Mouse (Mus musculus): Measurements from ENCODE around the gene Gm10999. TPM values are rescaled to one million over a fixed set of nuclear protein-coding genes. Genes with fewer than 3 reads are reported as not detected.
"Not testable (repeated sequence)": the region's sequence is repeated elsewhere in the genome, so short reads cannot be mapped to it uniquely, and the experiment has no call there.

Gene Gm10999
- polyA plus RNA-seq (2014; fragmentation: Nextera tagmentation; extraction: Ambion mirVana) = not detected in 2 replicates

DNA sequence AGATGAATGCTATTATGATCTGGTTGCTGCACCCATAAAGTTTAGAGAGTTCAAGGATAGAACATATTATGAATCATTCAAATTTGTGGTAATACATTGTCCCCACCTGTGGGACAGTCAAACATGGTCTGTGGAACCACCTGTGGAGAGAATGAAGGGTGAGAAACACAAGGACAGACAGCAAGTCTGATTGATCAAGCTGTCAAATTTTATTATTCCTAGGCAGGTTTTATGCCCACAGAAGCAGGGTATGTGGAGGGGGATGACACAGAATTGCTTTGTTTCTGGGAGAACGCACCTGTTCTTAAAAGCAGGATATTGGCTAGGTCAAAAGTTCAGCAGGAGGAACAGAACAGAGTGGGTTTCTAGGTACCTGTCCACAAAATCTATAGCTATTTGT, at the start of gene Gm10999:
Gene Gm10999 (minus strand): TSS at position 101 of the 400 bp plus-strand sequence.
- Histone ChIP-seq H3K4me2 (ENCODE audit: low read length) (no peak within 1 kb of the TSS), H3K9ac (ENCODE audit: low read length) (no peak within 1 kb of the TSS)
- 70% methylated on average over 1 of the region's 1 CpGs for WGBS

DNA sequence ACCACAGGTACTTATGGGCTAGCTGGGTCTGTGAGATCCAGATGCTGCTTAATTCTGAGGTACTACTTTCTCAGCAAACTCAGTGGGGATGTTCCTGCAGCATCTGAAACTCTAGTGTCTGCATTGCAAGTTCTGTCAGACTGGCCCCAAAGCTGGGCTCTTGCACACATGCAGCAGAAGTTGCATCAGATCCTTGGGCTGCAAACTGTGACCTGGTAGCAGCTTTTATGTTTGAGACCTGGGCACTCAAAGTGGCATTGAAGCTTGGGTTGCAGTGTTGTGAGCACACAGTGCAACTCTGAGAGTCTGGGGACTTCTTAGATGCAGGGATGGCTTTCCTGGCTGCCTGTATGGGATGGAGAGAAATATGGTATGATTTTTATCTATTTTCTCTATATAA, 2.0 kb upstream of the Gm10999 start:
- ATAC-seq (replicated peaks; ENCODE audit: low FRiP score, low TSS enrichment, low read depth) (no peak), DNase-seq (ENCODE audit: low spot score) (no peak)
- H3K9ac ChIP-seq (ENCODE audit: low read length) = no peak overlapping the region
- H3K36me3 ChIP-seq (ENCODE audit: control insufficient read depth, insufficient read depth, low read length) = no peaks in the 10 kb centered on the region
- H3K9me3 ChIP-seq (ENCODE audit: control insufficient read depth, low read length) = no peaks in the 10 kb centered on the region
- no peak overlapping the region for H3K4me3 ChIP-seq (ENCODE audit: low read depth, low read length)
- H3K4me1 ChIP-seq (replicated peaks; ENCODE audit: control insufficient read depth, insufficient read depth, low read length) = no peaks in the 10 kb centered on the region
- H3K27me3 ChIP-seq (replicated peaks; ENCODE audit: control insufficient read depth, insufficient read depth, low read length) = no peaks in the 10 kb centered on the region
- no peak overlapping the region for H3K4me2 ChIP-seq (ENCODE audit: low read length)
- H3K27ac ChIP-seq (ENCODE audit: low read depth) = no peak overlapping the region

More for the DNA sequence above, at the start of gene Gm10999:
- DNase-seq (ENCODE audit: low spot score) (no peak), ATAC-seq (replicated peaks; ENCODE audit: low FRiP score, low TSS enrichment, low read depth) (no peak)
- H3K27ac ChIP-seq (ENCODE audit: low read depth) = no peak within 1 kb of the TSS
- no peaks in the 10 kb centered on the region for H3K27me3 ChIP-seq (replicated peaks; ENCODE audit: control insufficient read depth, insufficient read depth, low read length)
- H3K4me3 ChIP-seq (ENCODE audit: low read depth, low read length) = no peak within 1 kb of the TSS
- H3K4me1 ChIP-seq (replicated peaks; ENCODE audit: control insufficient read depth, insufficient read depth, low read length) = no peaks in the 10 kb centered on the region
- no peaks in the 10 kb centered on the region for H3K36me3 ChIP-seq (ENCODE audit: control insufficient read depth, insufficient read depth, low read length)
- H3K9me3 ChIP-seq (ENCODE audit: control insufficient read depth, low read length) = no peaks in the 10 kb centered on the region

DNA sequence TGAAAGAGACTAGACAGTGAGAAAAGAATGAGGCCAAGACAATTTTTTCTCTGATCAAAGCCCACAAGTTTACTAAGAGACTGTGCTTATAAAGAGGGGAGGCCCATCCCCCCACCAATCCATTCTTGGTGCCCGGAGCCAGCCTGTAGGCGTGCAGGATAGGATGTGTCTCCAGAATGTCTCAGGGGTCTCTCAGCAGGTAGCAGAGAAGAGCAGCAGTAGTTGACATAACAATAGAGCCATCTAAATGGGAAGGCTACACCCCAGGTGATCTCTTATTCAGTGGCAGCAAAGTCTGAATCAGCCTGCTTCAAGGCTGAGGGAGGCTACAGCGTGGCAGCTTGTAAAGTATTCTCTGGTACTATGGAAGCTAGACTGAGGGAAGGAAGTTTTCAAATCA, 15.7 kb downstream of the Gm10999 start:
- not testable (repeated sequence) for H3K4me3 ChIP-seq (ENCODE audit: low read depth, low read length); H3K9ac ChIP-seq (ENCODE audit: low read length); DNase-seq (ENCODE audit: low spot score); ATAC-seq (replicated peaks; ENCODE audit: low FRiP score, low TSS enrichment, low read depth); H3K4me1 ChIP-seq (replicated peaks; ENCODE audit: control insufficient read depth, insufficient read depth, low read length); H3K9me3 ChIP-seq (ENCODE audit: control insufficient read depth, low read length); H3K27me3 ChIP-seq (replicated peaks; ENCODE audit: control insufficient read depth, insufficient read depth, low read length); H3K4me2 ChIP-seq (ENCODE audit: low read length); H3K36me3 ChIP-seq (ENCODE audit: control insufficient read depth, insufficient read depth, low read length); H3K27ac ChIP-seq (ENCODE audit: low read depth)
- WGBS = 65% methylated on average over 3 of the region's 3 CpGs

Other genes with a start within 250 kb of the Gm10999 start
- 0.22 and 0.27 TPM in 2 replicates for gene Ccdc7a, start 66.1 kb downstream of the Gm10999 start, polyA plus RNA-seq (2014; fragmentation: Nextera tagmentation; extraction: Ambion mirVana)
- gene Ccdc7b, start 64.5 kb downstream of the Gm10999 start, polyA plus RNA-seq (2014; fragmentation: Nextera tagmentation; extraction: Ambion mirVana) = not detected in 2 replicates
- gene 2610044O15Rik8, start 102.7 kb upstream of the Gm10999 start, polyA plus RNA-seq (2014; fragmentation: Nextera tagmentation; extraction: Ambion mirVana) = 19.6 and 23.6 TPM in 2 replicates